Mouse (Mus musculus) spleen, adult 2 months (tissue): ENCODE measurements around the gene Mtch1.

ENCODE experiments used
- CTCF ChIP-seq: fragments of 200-500 bp; IDR thresholded peaks from 2 replicates; pipeline ENCODE4 v1.5.1; 2011; ENCODE audit warnings: mild to moderate bottlenecking, inconsistent platforms; ENCODE audit not compliant: insufficient read depth, insufficient read length, insufficient replicate concordance; ENCODE audit errors: extremely low read depth
- POLR2A ChIP-seq: fragments of 200-500 bp; IDR thresholded peaks from 2 replicates; pipeline ENCODE4 v1.6.1; 2011; ENCODE audit warnings: low read depth, low read length, inconsistent platforms

- TF ChIP-seq CTCF, result no peak
- no peak for TF ChIP-seq POLR2A
Measured at GRCm38 (mm10) chr17:29305058-29305806, 42.5 kb downstream of the Mtch1 start.
